Mouse (Mus musculus) CH12.LX (cell line): ENCODE data around the gene Snta1.

Source experiments
- CHD2 ChIP-seq: IDR thresholded peaks from 2 replicates; pipeline ENCODE4 v1.6.1; 2011; ENCODE audit warnings: low read length, improper control_type of control experiment
- CTCF ChIP-seq, 2 experiments: IDR thresholded peaks in 1 of 2; conservative IDR thresholded peaks in 1 of 2; 2 replicates each; pipeline ENCODE4 v1.5.1; 2011 to 2012; ENCODE audit warnings: low read depth in 2 of 2, low read length in 2 of 2, improper control_type of control experiment in 1 of 2, inconsistent platforms in 1 of 2, mild to moderate bottlenecking in 1 of 2, moderate library complexity in 1 of 2
- EP300 ChIP-seq: IDR thresholded peaks from 2 replicates; pipeline ENCODE4 v1.6.1; 2011; ENCODE audit warnings: low read length, improper control_type of control experiment
- ETS1 ChIP-seq: conservative IDR thresholded peaks from 2 replicates; pipeline ENCODE4 v1.6.1; 2012; ENCODE audit warnings: low read depth, mild to moderate bottlenecking, inconsistent platforms, low read length, improper control_type of control experiment, moderate library complexity
- MAFK ChIP-seq: IDR thresholded peaks from 2 replicates; pipeline ENCODE4 v1.6.1; 2011; ENCODE audit warnings: low read length, improper control_type of control experiment; ENCODE audit not compliant: insufficient replicate concordance
- MAX ChIP-seq: IDR thresholded peaks from 2 replicates; pipeline ENCODE4 v1.6.1; 2011; ENCODE audit warnings: low read length, improper control_type of control experiment
- MAZ ChIP-seq: IDR thresholded peaks from 2 replicates; pipeline ENCODE4 v1.6.1; 2012; ENCODE audit warnings: low read depth, mild to moderate bottlenecking, inconsistent platforms, low read length, improper control_type of control experiment, moderate library complexity
- POLR2A ChIP-seq: IDR thresholded peaks from 2 replicates; pipeline ENCODE4 v1.6.1; 2011; ENCODE audit warnings: low read depth, mild to moderate bottlenecking, improper control_type of control experiment, low read length
- TCF12 ChIP-seq: IDR thresholded peaks from 2 replicates; pipeline ENCODE4 v1.6.1; 2014; ENCODE audit warnings: low read depth, mild to moderate bottlenecking, inconsistent platforms, low read length, improper control_type of control experiment
- UBTF ChIP-seq: IDR thresholded peaks from 2 replicates; pipeline ENCODE4 v1.6.1; 2012; ENCODE audit warnings: low read depth, mild to moderate bottlenecking, inconsistent platforms, low read length, improper control_type of control experiment, moderate library complexity

- TF ChIP-seq CTCF (conservative IDR thresholded peaks at IDR 0.05 in 1 of 2, IDR thresholded peaks at IDR 0.05 in 1 of 2; ENCODE audit: low read depth in 2 of 2, low read length in 2 of 2) (no peak), MAX (no peak), EP300 (no peak), CHD2 (no peak), TCF12 (no peak), POLR2A (no peak), UBTF (no peak), MAZ (no peak), MAFK (no peak), ETS1 (no peak)
Measured at GRCm38 (mm10) chr2:154427853-154428360, 20.0 kb upstream of the Snta1 start.
